In the genomic region with DNA sequence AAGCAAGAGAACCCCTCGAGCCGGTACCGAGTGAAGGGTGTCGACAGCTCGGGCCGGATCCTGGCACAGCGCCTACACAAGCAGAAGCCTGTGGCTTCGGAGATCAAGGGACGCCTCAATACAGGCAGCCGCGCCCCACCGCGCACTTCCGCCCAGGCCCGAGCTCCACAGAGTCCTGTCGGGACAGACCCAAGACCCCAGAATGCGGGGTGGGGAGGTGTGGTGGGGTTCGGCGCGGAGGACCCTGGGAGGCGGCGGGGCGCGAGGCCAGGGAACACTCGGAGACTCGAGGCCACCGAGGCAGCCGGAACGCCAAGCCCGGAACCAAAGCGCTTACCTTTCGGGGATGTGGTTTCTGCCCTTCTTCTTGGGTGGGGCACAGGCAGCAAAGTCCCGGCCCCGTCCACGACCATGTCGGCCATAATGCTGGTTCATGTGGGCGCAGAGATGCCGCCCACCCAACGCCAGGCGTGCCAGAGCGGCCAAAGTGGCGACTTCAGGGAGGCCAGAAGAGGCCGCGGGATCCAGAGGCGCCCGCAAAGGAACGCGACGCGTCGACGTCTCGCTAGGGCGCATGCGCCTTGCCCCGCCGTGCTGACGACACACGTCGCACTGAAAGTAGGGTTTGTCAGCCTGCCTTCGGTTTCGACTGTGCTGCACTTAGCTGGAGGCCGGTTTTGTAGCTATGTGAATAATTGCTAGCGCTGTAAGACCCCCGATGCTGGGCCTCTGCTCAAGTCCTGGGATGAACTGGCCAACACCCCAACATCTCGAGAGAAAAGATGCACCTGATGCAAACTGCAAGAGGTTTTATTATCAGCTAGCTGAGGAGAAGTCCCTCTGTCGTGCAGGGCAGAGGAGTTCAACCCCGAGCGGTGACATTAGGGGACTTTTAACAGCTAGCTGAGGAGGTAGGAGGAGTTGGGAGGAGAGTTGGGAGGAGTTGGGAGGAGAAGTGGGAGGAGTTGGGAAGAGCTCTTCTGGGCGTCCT, we compare ENCODE assay signal across 7 mouse cellular contexts. TPM values are rescaled to one million over a fixed set of nuclear protein-coding genes. Genes with fewer than 3 reads are reported as not detected.
DNase-seq lines count a peak whose midpoint lies in the region; ATAC-seq lines count a peak whose summit lies in the region.

A gene (minus strand): TSS at position 567 of the 991 bp plus-strand sequence.

- H3K9ac ChIP-seq in embryonic facial prominence, embryonic 11.5 days (replicated peaks; ENCODE audit: low read length): peak within 1 kb of the TSS; percentile 93
- peak within 1 kb of the TSS; percentile 91 for H3K9ac ChIP-seq in limb, embryonic 11.5 days (ENCODE audit: low read length)
- H3K9ac ChIP-seq in midbrain, embryonic 14.5 days (replicated peaks; ENCODE audit: low read length): peak within 1 kb of the TSS; percentile 89

- DNase-seq in adrenal gland, postnatal 14 days: peak; percentile 95
- DNase-seq in embryonic facial prominence, embryonic 11.5 days (ENCODE audit: low spot score): peak; percentile 96
- peak; percentile 99 for DNase-seq in heart, adult 11 months
- peak; percentile 93 for DNase-seq in kidney, adult 18-20 months
- peak; percentile 92 for DNase-seq in limb, embryonic 11.5 days (ENCODE audit: low spot score)
- peak; percentile 98 for DNase-seq in midbrain, embryonic 14.5 days
- DNase-seq in spleen, adult 18-20 months: peak; percentile 87 to 90

- no peaks in the 10 kb centered on the region for H3K4me1 ChIP-seq in embryonic facial prominence, embryonic 11.5 days (ENCODE audit: control insufficient read depth, insufficient read depth, low read length)
- peaks cover 5% of the 10 kb centered on the region; the same call in 1 of the 2 replicates for H3K4me1 ChIP-seq in limb, embryonic 11.5 days (ENCODE audit: control insufficient read depth, insufficient read depth, low read length)
- peaks cover 11% of the 10 kb centered on the region for H3K4me1 ChIP-seq in midbrain, embryonic 14.5 days (ENCODE audit: control insufficient read depth, insufficient read depth, low read length)

- ATAC-seq in embryonic facial prominence, embryonic 11.5 days (replicated peaks; ENCODE audit: insufficient number of reproducible peaks, low FRiP score, low TSS enrichment, low read depth): peak; percentile 94
- ATAC-seq in limb, embryonic 11.5 days (ENCODE audit: insufficient number of reproducible peaks, low FRiP score, low TSS enrichment, low read depth): peak; percentile 97
- ATAC-seq in midbrain, embryonic 14.5 days (ENCODE audit: low FRiP score, low TSS enrichment): peak; percentile 96

- no peaks in the 10 kb centered on the region for H3K9me3 ChIP-seq in embryonic facial prominence, embryonic 11.5 days (replicated peaks; ENCODE audit: control insufficient read depth, low read length)
- H3K9me3 ChIP-seq in limb, embryonic 11.5 days (ENCODE audit: control insufficient read depth, low read length): no peaks in the 10 kb centered on the region
- no peaks in the 10 kb centered on the region for H3K9me3 ChIP-seq in midbrain, embryonic 14.5 days (ENCODE audit: control insufficient read depth, low read length)

- peak within 1 kb of the TSS; percentile 62 for H3K4me2 ChIP-seq in embryonic facial prominence, embryonic 11.5 days (ENCODE audit: low read depth, low read length)
- H3K4me2 ChIP-seq in limb, embryonic 11.5 days (ENCODE audit: low read depth, severe bottlenecking): peak within 1 kb of the TSS; percentile 78
- peak within 1 kb of the TSS; percentile 82 for H3K4me2 ChIP-seq in midbrain, embryonic 14.5 days (ENCODE audit: low read length)

- under 1% methylated on average over 70 of the region's 70 CpGs for WGBS in embryonic facial prominence, embryonic 11.5 days
- WGBS in limb, embryonic 11.5 days: under 1% methylated on average over 70 of the region's 70 CpGs
- WGBS in midbrain, embryonic 14.5 days: under 1% methylated on average over 70 of the region's 70 CpGs

- no peaks in the 10 kb centered on the region for H3K27me3 ChIP-seq in embryonic facial prominence, embryonic 11.5 days (ENCODE audit: control insufficient read depth, insufficient read depth, low read length)
- H3K27me3 ChIP-seq in limb, embryonic 11.5 days (ENCODE audit: control insufficient read depth, insufficient read depth, low read length): no peaks in the 10 kb centered on the region
- no peaks in the 10 kb centered on the region for H3K27me3 ChIP-seq in midbrain, embryonic 14.5 days (ENCODE audit: control insufficient read depth, insufficient read depth, low read length)

- H3K4me3 ChIP-seq in embryonic facial prominence, embryonic 11.5 days (ENCODE audit: low read depth, low read length): peak within 1 kb of the TSS; percentile 81
- peak within 1 kb of the TSS; percentile 89 for H3K4me3 ChIP-seq in limb, embryonic 11.5 days (ENCODE audit: low read depth, low read length)
- peak within 1 kb of the TSS; percentile 81 for H3K4me3 ChIP-seq in midbrain, embryonic 14.5 days (replicated peaks; ENCODE audit: low read depth, low read length)

- H3K27ac ChIP-seq in embryonic facial prominence, embryonic 11.5 days (replicated peaks; ENCODE audit: low read depth, low read length): peak within 1 kb of the TSS; percentile 95
- H3K27ac ChIP-seq in limb, embryonic 11.5 days (replicated peaks; ENCODE audit: low read depth, low read length): peak within 1 kb of the TSS; percentile 97
- H3K27ac ChIP-seq in midbrain, embryonic 14.5 days (replicated peaks; ENCODE audit: low read depth, low read length): peak within 1 kb of the TSS; percentile 92

- no peaks in the 10 kb centered on the region for H3K36me3 ChIP-seq in embryonic facial prominence, embryonic 11.5 days (replicated peaks; ENCODE audit: control insufficient read depth, insufficient read depth, low read depth, low read length)
- peaks cover 2% of the 10 kb centered on the region; the same call in 1 of the 2 replicates for H3K36me3 ChIP-seq in limb, embryonic 11.5 days (ENCODE audit: control insufficient read depth, insufficient read depth, low read length)
- peaks cover 22% of the 10 kb centered on the region for H3K36me3 ChIP-seq in midbrain, embryonic 14.5 days (ENCODE audit: control insufficient read depth, insufficient read depth, low read length)

RNA-seq across cellular contexts. Expression of the gene that starts here (rescaled TPM):
- 115 and 124 TPM in 2 replicates for total RNA-seq in adrenal gland, postnatal 14 days (2021)
- polyA plus RNA-seq in embryonic facial prominence, embryonic 11.5 days (2014; fragmentation: Nextera tagmentation; extraction: Ambion mirVana): 43.7 and 45.3 TPM in 2 replicates
- 44.7 and 50.6 TPM in 2 replicates for polyA plus RNA-seq in limb, embryonic 11.5 days (2014; fragmentation: Nextera tagmentation; extraction: Ambion mirVana)
- polyA plus RNA-seq in midbrain, embryonic 14.5 days (2014; fragmentation: Nextera tagmentation; extraction: Ambion mirVana): 48.8 and 58.5 TPM in 2 replicates

Comparison
In these comparisons a context has a peak if more than half of its experiments do, and no peak if none do; other contexts are left out.
1. Peak in every context shown above with its lines: DNase-seq, ATAC-seq, H3K4me3 ChIP-seq and H3K27ac ChIP-seq.